Mouse (Mus musculus): ENCODE measurements around the gene Ankrd24. TPM values are rescaled to one million over a fixed set of nuclear protein-coding genes. Genes with fewer than 3 reads are reported as not detected.

Ankrd24 gene
- 10.1 and 10.4 TPM in 2 replicates for polyA plus RNA-seq (2016; fragmentation: Nextera tagmentation; extraction: Ambion mirVana)

GRCm38 (mm10) chr10:81628390-81628789 lies at the start of gene Ankrd24:
Gene Ankrd24 (plus strand): TSS chr10:81628540.
- no peak for ATAC-seq (ENCODE audit: insufficient number of reproducible peaks, insufficient read depth, low FRiP score, low TSS enrichment, low read depth)
- peak within 1 kb of the TSS; percentile 88 for H3K4me2 ChIP-seq
- H3K9me3 ChIP-seq: no peaks in the 10 kb centered on the region
- WGBS: 73% methylated on average over 16 of the region's 16 CpGs
- H3K27ac ChIP-seq: peak within 1 kb of the TSS; percentile 92
- peaks cover 31% of the 10 kb centered on the region for H3K36me3 ChIP-seq
- H3K4me1 ChIP-seq (replicated peaks): peaks cover 23% of the 10 kb centered on the region
- H3K4me3 ChIP-seq (replicated peaks): peak within 1 kb of the TSS; percentile 74
- H3K27me3 ChIP-seq: no peaks in the 10 kb centered on the region
- peak within 1 kb of the TSS; percentile 72 for H3K9ac ChIP-seq (replicated peaks)

- no peak overlapping the region for H3K9ac ChIP-seq (replicated peaks)
- no peak for ATAC-seq (ENCODE audit: insufficient number of reproducible peaks, insufficient read depth, low FRiP score, low TSS enrichment, low read depth)
- no peak overlapping the region for H3K27ac ChIP-seq
- peaks cover 49% of the 10 kb centered on the region for H3K4me1 ChIP-seq (replicated peaks)
- H3K27me3 ChIP-seq: peaks cover 61% of the 10 kb centered on the region
- H3K36me3 ChIP-seq: peaks cover 35% of the 10 kb centered on the region
- no peaks in the 10 kb centered on the region; the same call in 1 of the 2 replicates for H3K9me3 ChIP-seq
- H3K4me3 ChIP-seq (replicated peaks): no peak overlapping the region
- no peak overlapping the region for H3K4me2 ChIP-seq
- WGBS: 71% methylated on average over 4 of the region's 4 CpGs
Observed at GRCm38 (mm10) chr10:81579967-81580366, 48.4 kb upstream of the Ankrd24 start.

GRCm38 (mm10) chr10:81580441-81581070 lies 47.8 kb upstream of the Ankrd24 start:
- H3K27ac ChIP-seq: no peak overlapping the region
- peak overlapping the region; percentile 18; the same call in 1 of the 2 replicates for H3K4me2 ChIP-seq
- no peaks in the 10 kb centered on the region; the same call in 1 of the 2 replicates for H3K9me3 ChIP-seq
- H3K36me3 ChIP-seq: peaks cover 41% of the 10 kb centered on the region
- peaks cover 47% of the 10 kb centered on the region for H3K4me1 ChIP-seq (replicated peaks)
- WGBS: 48% methylated on average over 25 of the region's 25 CpGs
- H3K4me3 ChIP-seq (replicated peaks): no peak overlapping the region
- H3K9ac ChIP-seq (replicated peaks): no peak overlapping the region
- no peak for ATAC-seq (ENCODE audit: insufficient number of reproducible peaks, insufficient read depth, low FRiP score, low TSS enrichment, low read depth)
- peaks cover 61% of the 10 kb centered on the region for H3K27me3 ChIP-seq

- no peaks in the 10 kb centered on the region for H3K9me3 ChIP-seq
- no peak overlapping the region for H3K4me2 ChIP-seq
- WGBS: 58% methylated on average over 6 of the region's 6 CpGs
- no peak overlapping the region for H3K4me3 ChIP-seq (replicated peaks)
- H3K27ac ChIP-seq: no peak overlapping the region
- peaks cover 32% of the 10 kb centered on the region for H3K4me1 ChIP-seq (replicated peaks)
- H3K9ac ChIP-seq (replicated peaks): no peak overlapping the region
- ATAC-seq (ENCODE audit: insufficient number of reproducible peaks, insufficient read depth, low FRiP score, low TSS enrichment, low read depth): no peak
- H3K27me3 ChIP-seq: peaks cover 64% of the 10 kb centered on the region
- H3K36me3 ChIP-seq: peaks cover 62% of the 10 kb centered on the region
Observed at GRCm38 (mm10) chr10:81583347-81583746, 45.0 kb upstream of the Ankrd24 start.

GRCm38 (mm10) chr10:81588739-81589138 lies 39.6 kb upstream of the Ankrd24 start:
- no peak for ATAC-seq (ENCODE audit: insufficient number of reproducible peaks, insufficient read depth, low FRiP score, low TSS enrichment, low read depth)
- peaks cover 65% of the 10 kb centered on the region for H3K36me3 ChIP-seq

GRCm38 (mm10) chr10:81591846-81592245 lies 36.5 kb upstream of the Ankrd24 start:
- peaks cover 50% of the 10 kb centered on the region for H3K27me3 ChIP-seq
- no peak overlapping the region for H3K4me2 ChIP-seq
- H3K36me3 ChIP-seq: peaks cover 39% of the 10 kb centered on the region
- WGBS: 62% methylated on average over 9 of the region's 9 CpGs
- no peak overlapping the region for H3K9ac ChIP-seq (replicated peaks)
- no peaks in the 10 kb centered on the region for H3K9me3 ChIP-seq
- no peak overlapping the region for H3K4me3 ChIP-seq (replicated peaks)
- H3K27ac ChIP-seq: no peak overlapping the region
- H3K4me1 ChIP-seq (replicated peaks): peaks cover 29% of the 10 kb centered on the region
- no peak for ATAC-seq (ENCODE audit: insufficient number of reproducible peaks, insufficient read depth, low FRiP score, low TSS enrichment, low read depth)

More at GRCm38 (mm10) chr10:81588739-81589138, 39.6 kb upstream of the Ankrd24 start:
- peaks cover 48% of the 10 kb centered on the region for H3K27me3 ChIP-seq
- H3K9me3 ChIP-seq: no peaks in the 10 kb centered on the region
- no peak overlapping the region for H3K4me2 ChIP-seq
- 68% methylated on average over 7 of the region's 7 CpGs for WGBS
- no peak overlapping the region for H3K27ac ChIP-seq
- no peak overlapping the region for H3K4me3 ChIP-seq (replicated peaks)
- no peaks in the 10 kb centered on the region for H3K4me1 ChIP-seq (replicated peaks)
- H3K9ac ChIP-seq (replicated peaks): no peak overlapping the region

GRCm38 (mm10) chr10:81592631-81593030 lies 35.7 kb upstream of the Ankrd24 start:
- Histone ChIP-seq H3K27me3 (peaks cover 44% of the 10 kb centered on the region), H3K4me1 (replicated peaks) (peaks cover 36% of the 10 kb centered on the region), H3K9ac (replicated peaks) (no peak overlapping the region), H3K36me3 (peaks cover 31% of the 10 kb centered on the region), H3K4me3 (replicated peaks) (no peak overlapping the region), H3K4me2 (no peak overlapping the region), H3K9me3 (no peaks in the 10 kb centered on the region), H3K27ac (no peak overlapping the region)
- WGBS: 79% methylated on average over 7 of the region's 7 CpGs
- ATAC-seq (ENCODE audit: insufficient number of reproducible peaks, insufficient read depth, low FRiP score, low TSS enrichment, low read depth): no peak

- Histone ChIP-seq H3K4me3 (replicated peaks) (no peak overlapping the region), H3K27ac (no peak overlapping the region), H3K27me3 (peaks cover 40% of the 10 kb centered on the region), H3K36me3 (peaks cover 25% of the 10 kb centered on the region), H3K4me1 (replicated peaks) (peaks cover 42% of the 10 kb centered on the region), H3K4me2 (no peak overlapping the region), H3K9me3 (no peaks in the 10 kb centered on the region), H3K9ac (replicated peaks) (no peak overlapping the region)
- 66% methylated on average over 4 of the region's 4 CpGs for WGBS
- no peak for ATAC-seq (ENCODE audit: insufficient number of reproducible peaks, insufficient read depth, low FRiP score, low TSS enrichment, low read depth)
Observed at GRCm38 (mm10) chr10:81593223-81593622, 35.1 kb upstream of the Ankrd24 start.

GRCm38 (mm10) chr10:81593935-81594334 lies 34.4 kb upstream of the Ankrd24 start:
- Histone ChIP-seq H3K4me1 (replicated peaks) (peaks cover 50% of the 10 kb centered on the region), H3K4me2 (no peak overlapping the region), H3K27me3 (peaks cover 36% of the 10 kb centered on the region), H3K27ac (no peak overlapping the region), H3K4me3 (replicated peaks) (no peak overlapping the region), H3K9ac (replicated peaks) (no peak overlapping the region), H3K36me3 (peaks cover 18% of the 10 kb centered on the region), H3K9me3 (no peaks in the 10 kb centered on the region)
- WGBS: 71% methylated on average over 18 of the region's 18 CpGs
- no peak for ATAC-seq (ENCODE audit: insufficient number of reproducible peaks, insufficient read depth, low FRiP score, low TSS enrichment, low read depth)

GRCm38 (mm10) chr10:81595599-81595998 lies 32.7 kb upstream of the Ankrd24 start:
- peaks cover 64% of the 10 kb centered on the region for H3K4me1 ChIP-seq (replicated peaks)

GRCm38 (mm10) chr10:81596611-81597010 lies 31.7 kb upstream of the Ankrd24 start:
- H3K4me2 ChIP-seq: peak overlapping the region; percentile 53
- no peaks in the 10 kb centered on the region for H3K36me3 ChIP-seq
- peak overlapping the region; percentile 37 for H3K9ac ChIP-seq (replicated peaks)
- peak overlapping the region; percentile 90 for H3K27ac ChIP-seq
- H3K4me3 ChIP-seq (replicated peaks): peak overlapping the region; percentile 24
- WGBS: 1% methylated on average over 10 of the region's 10 CpGs
- ATAC-seq (ENCODE audit: insufficient number of reproducible peaks, insufficient read depth, low FRiP score, low TSS enrichment, low read depth): 0 out of 2 replicates have a peak, but pooled peaks have one; percentile 0
- peaks cover 73% of the 10 kb centered on the region for H3K4me1 ChIP-seq (replicated peaks)
- H3K9me3 ChIP-seq: no peaks in the 10 kb centered on the region
- peaks cover 26% of the 10 kb centered on the region for H3K27me3 ChIP-seq

More at GRCm38 (mm10) chr10:81595599-81595998, 32.7 kb upstream of the Ankrd24 start:
- Histone ChIP-seq H3K9me3 (no peaks in the 10 kb centered on the region), H3K36me3 (0 out of 2 replicates have a peak, but pooled peaks cover 1% of the 10 kb centered on the region), H3K27ac (peak overlapping the region; percentile 90), H3K4me2 (peak overlapping the region; percentile 53; the same call in 1 of the 2 replicates), H3K9ac (replicated peaks) (peak overlapping the region; percentile 44), H3K4me3 (replicated peaks) (no peak overlapping the region), H3K27me3 (peaks cover 28% of the 10 kb centered on the region)
- no peak for ATAC-seq (ENCODE audit: insufficient number of reproducible peaks, insufficient read depth, low FRiP score, low TSS enrichment, low read depth)
- 38% methylated on average over 5 of the region's 5 CpGs for WGBS

Data from limb, embryonic 12.5 days (tissue).